Mouse (Mus musculus) activated CD4-positive, CD25-positive, alpha-beta regulatory T cell, adult 4 months (primary cell): Measurements from ENCODE around the gene S1pr1. TPM values are rescaled to one million over a fixed set of nuclear protein-coding genes. Genes with fewer than 3 reads are reported as not detected.

ENCODE experiments used
- ATAC-seq: one replicate; pipeline ENCODE4 v1.8.0; 2017
- polyA plus RNA-seq, 2 experiments: library from polyadenylated mRNA; unstranded; fragments of 100-300 nt; shearing (Covaris generic); gene quantifications; one replicate each; pipeline ENCODE4 v1.2.1; 2017

S1pr1 gene
- polyA plus RNA-seq, 2 experiments from 2014 or later = 192 to 215 TPM

- peak; percentile 77 for ATAC-seq
Measured at GRCm38 (mm10) chr3:115673663-115674157, 41.2 kb downstream of the S1pr1 start.

DNA sequence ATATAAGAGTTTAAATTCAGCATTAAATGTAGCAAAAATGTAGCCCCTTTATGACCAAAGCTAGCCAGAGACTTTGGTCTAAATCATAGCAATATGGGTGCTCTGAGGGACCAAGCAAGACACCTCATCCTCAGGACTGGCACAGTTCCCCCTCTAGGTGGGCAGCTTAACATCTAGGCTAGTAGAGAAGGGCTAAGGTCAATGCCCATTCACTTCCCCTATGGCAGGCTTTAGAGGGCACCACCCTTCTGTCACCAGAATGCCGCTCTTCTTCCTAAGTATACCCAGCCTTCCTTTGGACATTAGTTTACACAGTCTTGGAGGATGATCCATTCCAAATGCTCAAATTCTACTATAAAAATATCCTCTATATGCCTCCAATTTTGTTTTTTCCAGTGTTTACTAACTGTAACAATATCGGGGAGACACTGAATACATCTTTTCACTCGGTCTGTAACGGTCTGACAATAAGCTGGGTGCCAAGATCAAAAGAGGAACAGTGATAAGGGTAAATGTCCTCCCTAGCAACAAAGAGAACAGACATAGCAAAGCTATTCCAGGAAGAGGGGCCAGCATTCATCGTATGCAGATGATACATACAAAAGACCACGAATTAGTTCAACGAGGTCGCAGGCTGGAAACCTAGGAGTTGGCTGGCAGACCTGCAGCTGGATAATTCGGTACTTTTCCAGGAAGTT, 41.8 kb downstream of the S1pr1 start:
- no peak for ATAC-seq

DNA sequence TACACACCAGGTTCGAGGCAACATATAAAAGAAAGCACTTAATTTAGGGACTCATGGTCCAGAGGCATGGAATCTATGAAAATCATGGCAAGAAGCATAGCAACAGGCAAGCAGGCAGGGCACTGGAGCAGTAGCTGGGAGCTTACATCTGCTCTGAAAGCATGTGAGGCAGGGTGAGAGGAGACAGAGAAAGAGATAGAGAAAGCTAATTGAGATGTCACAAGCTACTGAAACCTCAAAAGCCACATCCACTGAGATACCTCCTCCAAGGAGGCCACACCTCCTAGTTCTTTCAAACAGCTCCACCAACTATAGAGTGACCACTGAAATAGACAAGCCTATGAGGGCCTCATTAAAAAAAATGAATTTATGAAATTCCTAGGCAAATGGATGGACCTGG, 45.6 kb downstream of the S1pr1 start:
- peak; percentile 79 for ATAC-seq

GRCm38 (mm10) chr3:115667182-115667581, 47.7 kb downstream of the S1pr1 start:
- ATAC-seq = no peak

DNA sequence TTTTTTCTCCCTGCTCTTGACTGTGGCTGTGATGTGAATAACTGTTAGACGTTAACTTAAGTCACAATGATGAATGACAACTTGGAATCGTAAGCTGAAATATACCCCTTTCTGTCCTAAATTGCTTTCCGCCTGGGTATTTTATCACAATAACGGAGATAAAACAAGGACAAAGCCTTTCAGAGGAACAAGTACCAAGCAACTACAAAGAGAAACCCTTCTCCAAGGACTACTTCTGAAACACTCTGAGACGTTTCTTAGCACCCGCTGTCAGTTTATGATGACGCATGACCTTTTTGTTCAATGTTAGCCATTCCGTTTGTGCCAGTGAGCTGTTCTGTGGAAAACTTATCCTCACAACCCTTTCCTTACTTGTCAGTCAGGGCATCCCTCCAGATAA, 48.3 kb downstream of the S1pr1 start:
- no peak for ATAC-seq

GRCm38 (mm10) chr3:115664497-115664896, 50.4 kb downstream of the S1pr1 start:
- ATAC-seq = no peak

DNA sequence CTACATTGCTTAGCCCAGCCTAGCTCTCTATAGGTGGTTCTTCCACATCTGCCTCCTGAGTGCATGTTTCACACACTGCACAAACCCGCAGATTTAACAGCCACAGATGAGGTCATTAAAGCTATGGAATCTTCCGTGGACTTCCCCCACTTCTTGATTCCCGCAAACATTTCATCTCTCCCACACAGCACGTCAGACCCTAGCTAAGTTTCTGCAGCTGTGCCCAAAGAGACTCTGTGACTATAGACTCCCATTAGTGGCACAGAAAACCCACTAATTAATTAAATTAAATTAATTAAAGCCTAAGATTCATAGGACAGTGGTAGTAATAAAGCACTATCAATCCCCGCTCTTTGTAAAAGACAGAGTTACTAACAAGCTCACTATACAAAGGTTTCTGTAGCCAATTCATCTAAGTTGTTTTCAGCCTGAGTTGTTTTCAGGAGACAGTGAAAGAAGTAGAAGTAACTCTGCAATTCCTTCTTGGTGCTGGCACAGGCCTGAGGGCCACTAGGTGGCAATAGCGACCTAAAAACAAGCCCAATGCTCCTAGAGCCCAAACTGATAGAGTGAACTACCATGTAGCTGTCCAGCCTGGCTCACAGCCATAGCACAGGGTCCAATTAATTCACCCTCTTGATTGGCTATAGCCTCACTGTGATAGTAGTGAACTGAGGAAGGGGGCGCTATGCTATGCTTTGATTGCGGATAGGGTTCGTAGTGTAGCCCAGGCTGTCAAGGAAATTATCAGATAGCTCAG, 54.0 kb downstream of the S1pr1 start:
- peak; percentile 91 for ATAC-seq

Other genes with a start within 250 kb of the S1pr1 start
- 10 to 100 TPM; 59.9 to 65.4 TPM for gene Dph5, start 172.8 kb upstream of the S1pr1 start, polyA plus RNA-seq